Mouse (Mus musculus) midbrain, embryonic 16.5 days (tissue): ENCODE measurements at regions not wholly inside any gene's neighbourhood (a gene's known extent, or its start where the extent isn't known, plus 50 kb on each side); places are given as distances from the start of the nearest gene placed in this dataset.

Experiments used
- ATAC-seq: fragments of 200-750 bp; cut with Nextera tagmentation; 2 replicates; pipeline ENCODE4 v1.8.0; 2017; ENCODE audit warnings: moderate TSS enrichment
- H3K27ac ChIP-seq: fragments of 300-500 bp; sonication (generic); 2 replicates; pipeline ENCODE4 v1.5.1; 2014; ENCODE audit warnings: mild to moderate bottlenecking, low read length, mixed read lengths
- H3K27me3 ChIP-seq: fragments of 300-500 bp; sonication (generic); 2 replicates; pipeline ENCODE4 v1.6.1; 2014; ENCODE audit warnings: low read depth, low read length, mixed read lengths; ENCODE audit not compliant: control insufficient read depth, insufficient read depth
- H3K36me3 ChIP-seq: fragments of 300-500 bp; sonication (generic); 2 replicates; pipeline ENCODE4 v1.6.1; 2014; ENCODE audit warnings: mild to moderate bottlenecking, low read length, moderate library complexity, mixed read lengths; ENCODE audit not compliant: control insufficient read depth, insufficient read depth
- H3K4me1 ChIP-seq: fragments of 300-500 bp; sonication (generic); 2 replicates; pipeline ENCODE4 v1.6.1; 2014; ENCODE audit warnings: mild to moderate bottlenecking, low read length, mixed read lengths; ENCODE audit not compliant: control insufficient read depth, insufficient read depth
- H3K4me2 ChIP-seq: fragments of 300-500 bp; sonication (generic); 2 replicates; pipeline ENCODE4 v1.6.1; 2014; ENCODE audit warnings: mild to moderate bottlenecking, low read length, mixed read lengths
- H3K4me3 ChIP-seq: fragments of 300-500 bp; sonication (generic); 2 replicates; pipeline ENCODE4 v1.5.1; 2014; ENCODE audit warnings: low read depth, mild to moderate bottlenecking, low read length, moderate library complexity, mixed read lengths
- H3K9ac ChIP-seq: fragments of 300-500 bp; sonication (generic); 2 replicates; pipeline ENCODE4 v1.6.1; 2014; ENCODE audit warnings: low read depth, low read length, mixed read lengths
- H3K9me3 ChIP-seq: fragments of 300-500 bp; sonication (generic); replicated peaks from 2 replicates; pipeline ENCODE4 v1.6.1; 2014; ENCODE audit warnings: mild to moderate bottlenecking, low read length, mixed read lengths; ENCODE audit not compliant: control insufficient read depth, poor library complexity, severe bottlenecking
- WGBS: fragments of 180-500 bp; shearing (Covaris S2); extraction: QIAGEN DNeasy Blood & Tissue Kit; methylation state at CpG from one replicate; pipeline ENCODE4 v1.1.7; 2014; 5-methylcytosine and 5-hydroxymethylcytosine counted together

- no peak overlapping the region for H3K4me3 ChIP-seq
Measured at GRCm38 (mm10) chr3:159121626-159122025, 373.6 kb upstream of the Depdc1a start.

GRCm38 (mm10) chr3:159143867-159144266 lies 351.4 kb upstream of the Depdc1a start:
- Histone ChIP-seq H3K9ac (no peak overlapping the region), H3K9me3 (no peaks in the 10 kb centered on the region), H3K4me3 (no peak overlapping the region), H3K27ac (no peak overlapping the region), H3K4me1 (no peaks in the 10 kb centered on the region), H3K36me3 (no peaks in the 10 kb centered on the region), H3K4me2 (no peak overlapping the region), H3K27me3 (no peaks in the 10 kb centered on the region)
- peak; percentile 88 for ATAC-seq
- WGBS = 34% methylated on average over 2 of the region's 2 CpGs

More at GRCm38 (mm10) chr3:159121626-159122025, 373.6 kb upstream of the Depdc1a start:
- Histone ChIP-seq H3K9me3 (no peaks in the 10 kb centered on the region), H3K27me3 (no peaks in the 10 kb centered on the region), H3K36me3 (no peaks in the 10 kb centered on the region), H3K27ac (no peak overlapping the region), H3K4me1 (no peaks in the 10 kb centered on the region), H3K4me2 (no peak overlapping the region), H3K9ac (no peak overlapping the region)
- ATAC-seq = no peak
- 89% methylated on average over 3 of the region's 3 CpGs for WGBS

- no peaks in the 10 kb centered on the region for H3K27me3 ChIP-seq
- H3K36me3 ChIP-seq = no peaks in the 10 kb centered on the region
- no peak overlapping the region for H3K4me2 ChIP-seq
- H3K9ac ChIP-seq = no peak overlapping the region
- no peak overlapping the region for H3K4me3 ChIP-seq
- H3K4me1 ChIP-seq = no peaks in the 10 kb centered on the region
- H3K27ac ChIP-seq = no peak overlapping the region
- no peaks in the 10 kb centered on the region for H3K9me3 ChIP-seq
- no peak for ATAC-seq
Measured at GRCm38 (mm10) chr3:159181504-159181903, 313.7 kb upstream of the Depdc1a start.

- Histone ChIP-seq H3K4me1 (no peaks in the 10 kb centered on the region), H3K4me3 (no peak overlapping the region), H3K9ac (no peak overlapping the region), H3K4me2 (no peak overlapping the region), H3K9me3 (no peaks in the 10 kb centered on the region), H3K27me3 (no peaks in the 10 kb centered on the region), H3K36me3 (no peaks in the 10 kb centered on the region), H3K27ac (no peak overlapping the region)
- ATAC-seq = no peak
Measured at GRCm38 (mm10) chr3:159193189-159193588, 302.0 kb upstream of the Depdc1a start.
